Mouse (Mus musculus) liver, adult 2 months (tissue): ENCODE data around the gene Gpbp1l1.

Experiments
- CTCF ChIP-seq: fragments of 200-500 bp; IDR thresholded peaks from 2 replicates; pipeline ENCODE4 v1.5.1; 2011; ENCODE audit warnings: low read depth, low read length, control low read depth
- POLR2A ChIP-seq: fragments of 200-500 bp; IDR thresholded peaks from 2 replicates; pipeline ENCODE4 v1.6.1; 2011; ENCODE audit warnings: low read length, control low read depth; ENCODE audit not compliant: insufficient read depth; ENCODE audit errors: extremely low read depth

- no peak for TF ChIP-seq CTCF
- no peak for TF ChIP-seq POLR2A
Observed at GRCm38 (mm10) chr4:116531109-116531508, 26.3 kb upstream of the Gpbp1l1 start.
